ENCODE assay signal across 20 mouse cellular contexts in the genomic region with DNA sequence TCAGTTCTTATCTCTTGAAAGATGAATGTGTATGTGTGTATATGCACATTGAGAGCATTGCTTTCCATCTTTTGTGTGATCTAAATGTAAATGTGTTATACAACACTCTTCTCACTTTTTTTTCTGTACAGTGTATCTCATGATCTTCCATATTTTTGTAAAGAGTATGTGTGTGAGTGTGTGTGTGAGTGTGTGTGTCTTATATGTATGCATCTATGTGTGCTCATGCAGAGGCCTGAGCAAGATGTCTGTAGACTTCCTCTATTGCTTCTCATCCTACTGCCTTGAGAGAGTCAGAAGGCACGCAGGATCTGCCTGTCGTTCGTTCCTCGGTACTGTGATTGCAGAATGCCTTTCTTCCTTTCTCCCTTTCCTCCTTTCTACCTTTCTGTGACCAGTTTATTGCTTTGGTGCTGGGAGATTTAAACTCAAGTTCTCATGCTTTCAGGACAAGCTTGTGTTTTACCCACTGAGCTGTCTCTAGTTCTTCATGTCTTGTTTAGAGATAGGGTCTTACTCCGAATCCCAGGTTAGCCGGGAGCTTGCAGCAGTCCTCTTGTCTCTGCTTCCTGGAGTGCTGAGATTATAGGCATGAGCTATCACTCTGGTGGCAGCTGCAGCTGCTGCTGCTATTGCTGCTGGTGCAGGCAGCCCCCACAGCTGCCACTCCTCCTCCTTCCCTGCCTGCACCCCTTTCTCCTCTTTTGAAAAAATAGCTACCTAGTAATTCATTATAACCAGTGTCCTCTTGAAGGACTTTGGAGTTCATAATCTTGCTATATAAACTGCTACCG. TPM values are rescaled to one million over a fixed set of nuclear protein-coding genes. Genes with fewer than 3 reads are reported as not detected.
DNase-seq lines count a peak whose midpoint lies in the region; ATAC-seq and TF ChIP-seq lines count a peak whose summit lies in the region.
"Had no signal": no experiment of that assay in that cellular context is flagged by ENCODE, and none has a peak within 500 bp of the region (broad histone marks: within the 10 kb centered on the region; RNA-seq: fewer than 3 reads in every experiment).

No protein-coding gene starts in this region.

- no peak for TF ChIP-seq POLR2A in brain, embryonic 14.5 days (IDR thresholded peaks at IDR 0.05; ENCODE audit: borderline replicate concordance, extremely low read depth, insufficient read depth, insufficient read length, poor library complexity, severe bottlenecking)

- no peaks in the 10 kb centered on the region for H3K27me3 ChIP-seq in forebrain, embryonic 13.5 days
- no peaks in the 10 kb centered on the region for H3K27me3 ChIP-seq in forebrain, embryonic 11.5 days (ENCODE audit: control insufficient read depth, insufficient read depth, low read length)
- H3K27me3 ChIP-seq in midbrain, embryonic 11.5 days (ENCODE audit: control insufficient read depth, insufficient read depth, low read length) = no peaks in the 10 kb centered on the region
- no peaks in the 10 kb centered on the region for H3K27me3 ChIP-seq in midbrain, postnatal 0 days (ENCODE audit: insufficient read depth, low read length)
- H3K27me3 ChIP-seq: heart, embryonic 15.5 days; hindbrain, embryonic 15.5 days; limb, embryonic 15.5 days; lung, embryonic 15.5 days; megakaryocyte, embryonic 14.5 days had no signal

- WGBS in forebrain, embryonic 13.5 days = 65% methylated on average over 7 of the region's 7 CpGs
- WGBS in forebrain, embryonic 11.5 days = 75% methylated on average over 7 of the region's 7 CpGs
- 70% methylated on average over 7 of the region's 7 CpGs for WGBS in midbrain, embryonic 11.5 days
- WGBS in midbrain, postnatal 0 days = 54% methylated on average over 7 of the region's 7 CpGs

- peaks cover 7% of the 10 kb centered on the region for H3K4me1 ChIP-seq in forebrain, embryonic 13.5 days
- no peaks in the 10 kb centered on the region for H3K4me1 ChIP-seq in forebrain, embryonic 11.5 days (replicated peaks; ENCODE audit: control insufficient read depth, insufficient read depth, low read length)
- H3K4me1 ChIP-seq in midbrain, embryonic 11.5 days (ENCODE audit: control insufficient read depth, insufficient read depth, low read length) = no peaks in the 10 kb centered on the region; the same call in 1 of the 2 replicates
- H3K4me1 ChIP-seq in midbrain, postnatal 0 days (ENCODE audit: insufficient read depth, low read length) = no peaks in the 10 kb centered on the region
- H3K4me1 ChIP-seq: hindbrain, embryonic 15.5 days; limb, embryonic 15.5 days; lung, embryonic 15.5 days had no signal

- no peak overlapping the region for H3K9ac ChIP-seq in forebrain, embryonic 13.5 days
- H3K9ac ChIP-seq in forebrain, embryonic 11.5 days (ENCODE audit: low read length) = no peak overlapping the region
- H3K9ac ChIP-seq in midbrain, embryonic 11.5 days (ENCODE audit: low read length) = no peak overlapping the region
- H3K9ac ChIP-seq in midbrain, postnatal 0 days (replicated peaks; ENCODE audit: low read length, poor library complexity, severe bottlenecking) = no peak overlapping the region
- H3K9ac ChIP-seq: heart, embryonic 15.5 days; hindbrain, embryonic 15.5 days; limb, embryonic 15.5 days; lung, embryonic 15.5 days had no signal

- H3K9me3 ChIP-seq in forebrain, embryonic 13.5 days (replicated peaks) = no peaks in the 10 kb centered on the region
- no peaks in the 10 kb centered on the region for H3K9me3 ChIP-seq in forebrain, embryonic 11.5 days (ENCODE audit: control insufficient read depth, low read length)
- no peaks in the 10 kb centered on the region for H3K9me3 ChIP-seq in midbrain, embryonic 11.5 days (ENCODE audit: control insufficient read depth, low read length)
- no peaks in the 10 kb centered on the region for H3K9me3 ChIP-seq in midbrain, postnatal 0 days (ENCODE audit: low read length)
- H3K9me3 ChIP-seq: heart, embryonic 15.5 days; hindbrain, embryonic 15.5 days; limb, embryonic 15.5 days; lung, embryonic 15.5 days; megakaryocyte, embryonic 14.5 days had no signal

- TF ChIP-seq CTCF in midbrain, postnatal 0 days (IDR thresholded peaks at IDR 0.05) = no peak
- TF ChIP-seq CTCF in brain, embryonic 14.5 days (IDR thresholded peaks at IDR 0.05; ENCODE audit: borderline replicate concordance, extremely low read depth, insufficient read depth, insufficient read length) = no peak

- peak; percentile 59; the same call in 1 of the 2 replicates for ATAC-seq in forebrain, embryonic 13.5 days
- ATAC-seq in forebrain, embryonic 11.5 days (replicated peaks; ENCODE audit: low FRiP score) = no peak
- ATAC-seq in midbrain, embryonic 11.5 days (ENCODE audit: low FRiP score) = no peak
- no peak for ATAC-seq in midbrain, postnatal 0 days (ENCODE audit: low FRiP score)
- peak; percentile 54 for ATAC-seq in megakaryocyte progenitor cell, adult 5-6 weeks (replicated peaks; ENCODE audit: poor library complexity)

- DNase-seq in forebrain, embryonic 11.5 days (ENCODE audit: low spot score) = no peak
- DNase-seq in midbrain, embryonic 11.5 days (ENCODE audit: low spot score, missing footprints) = peak; percentile 79
- DNase-seq in midbrain, postnatal 0 days (ENCODE audit: low spot score) = no peak
- DNase-seq in brain, embryonic 14.5 days (ENCODE audit: low read depth) = peak; percentile 65
- no peak for DNase-seq in layer of hippocampus, adult 9-11 months
- no peak for DNase-seq in embryo, embryonic 10 days (ENCODE audit: low spot score)
- DNase-seq: cerebellum, adult 18-20 months; embryo, embryonic 11 days; gastrocnemius, postnatal 10 days; kidney, adult 2 months; kidney, postnatal 36 days had no signal

- no peak overlapping the region for H3K4me2 ChIP-seq in forebrain, embryonic 13.5 days
- no peak overlapping the region for H3K4me2 ChIP-seq in forebrain, embryonic 11.5 days (ENCODE audit: low read depth, low read length, severe bottlenecking)
- H3K4me2 ChIP-seq in midbrain, embryonic 11.5 days = no peak overlapping the region
- no peak overlapping the region for H3K4me2 ChIP-seq in midbrain, postnatal 0 days (ENCODE audit: low read depth, low read length, poor library complexity, severe bottlenecking)
- H3K4me2 ChIP-seq: heart, embryonic 15.5 days; hindbrain, embryonic 15.5 days; limb, embryonic 15.5 days; lung, embryonic 15.5 days had no signal

- H3K4me3 ChIP-seq in forebrain, embryonic 13.5 days = no peak overlapping the region
- no peak overlapping the region for H3K4me3 ChIP-seq in forebrain, embryonic 11.5 days (ENCODE audit: low read depth, low read length)
- no peak overlapping the region for H3K4me3 ChIP-seq in midbrain, embryonic 11.5 days (ENCODE audit: low read depth, low read length)
- no peak overlapping the region for H3K4me3 ChIP-seq in midbrain, postnatal 0 days (ENCODE audit: low read depth, low read length)
- H3K4me3 ChIP-seq: erythroblast, embryonic 14.5 days; heart, embryonic 15.5 days; hindbrain, embryonic 15.5 days; limb, embryonic 15.5 days; lung, embryonic 15.5 days; megakaryocyte, embryonic 14.5 days had no signal

- H3K36me3 ChIP-seq in forebrain, embryonic 13.5 days (ENCODE audit: poor library complexity, severe bottlenecking) = peaks cover 4% of the 10 kb centered on the region; the same call in 1 of the 2 replicates
- no peaks in the 10 kb centered on the region; the same call in 1 of the 2 replicates for H3K36me3 ChIP-seq in forebrain, embryonic 11.5 days (ENCODE audit: control insufficient read depth, insufficient read depth, low read length)
- H3K36me3 ChIP-seq in midbrain, embryonic 11.5 days (ENCODE audit: control insufficient read depth, insufficient read depth, low read length) = no peaks in the 10 kb centered on the region
- H3K36me3 ChIP-seq in midbrain, postnatal 0 days (ENCODE audit: insufficient read depth, low read length) = peaks cover 4% of the 10 kb centered on the region; the same call in 1 of the 2 replicates
- H3K36me3 ChIP-seq: heart, embryonic 15.5 days had no signal

- H3K27ac ChIP-seq in forebrain, embryonic 13.5 days = peak overlapping the region; percentile 46
- no peak overlapping the region for H3K27ac ChIP-seq in forebrain, embryonic 11.5 days (ENCODE audit: low read depth, low read length)
- H3K27ac ChIP-seq in midbrain, embryonic 11.5 days (ENCODE audit: low read depth, low read length) = no peak overlapping the region
- H3K27ac ChIP-seq in midbrain, postnatal 0 days (ENCODE audit: low read depth, low read length) = no peak overlapping the region
- H3K27ac ChIP-seq: heart, embryonic 15.5 days; hindbrain, embryonic 15.5 days; limb, embryonic 15.5 days; lung, embryonic 15.5 days had no signal

RNA-seq across cellular contexts. Expression of gene Chrm4, which starts 48.5 kb away (rescaled TPM):
- 0.83 and 0.88 TPM in 2 replicates for polyA plus RNA-seq in forebrain, embryonic 13.5 days (2015; fragmentation: Nextera tagmentation; extraction: Ambion mirVana)
- polyA plus RNA-seq in forebrain, embryonic 11.5 days (2014; fragmentation: Nextera tagmentation; extraction: Ambion mirVana) = 0.47 and 0.56 TPM in 2 replicates
- polyA plus RNA-seq in midbrain, embryonic 11.5 days (2014; fragmentation: Nextera tagmentation; extraction: Ambion mirVana) = 0.26 and 0.37 TPM in 2 replicates
- 1.8 and 4.0 TPM in 2 replicates for total RNA-seq in midbrain, postnatal 0 days (2014; rRNA removed)
- 0.25 and 0.34 TPM in 2 replicates for polyA plus RNA-seq in midbrain, postnatal 0 days (2015; fragmentation: Nextera tagmentation; extraction: Ambion mirVana)
- polyA plus RNA-seq in brain, embryonic 14.5 days (2012; rRNA removed) = 2.0 and 2.5 TPM in 2 replicates
- total RNA-seq in megakaryocyte progenitor cell, adult 5-6 weeks (2015) = 0.17 TPM in 2 replicates
- total RNA-seq in megakaryocyte progenitor cell, adult 5-6 weeks (2017) = 0.17 TPM in 1 of 2 replicates, not detected in the other
- total RNA-seq: neutrophil, adult 5-6 weeks had no signal
- polyA plus RNA-seq: heart, embryonic 15.5 days; lung, embryonic 15.5 days had no signal

RNA-seq across cellular contexts. Expression of gene Mdk, which starts 53.5 kb away (rescaled TPM):
- 609 and 621 TPM in 2 replicates for polyA plus RNA-seq in forebrain, embryonic 13.5 days (2015; fragmentation: Nextera tagmentation; extraction: Ambion mirVana)
- polyA plus RNA-seq in forebrain, embryonic 11.5 days (2014; fragmentation: Nextera tagmentation; extraction: Ambion mirVana) = 1,095 and 1,130 TPM in 2 replicates
- 926 and 968 TPM in 2 replicates for polyA plus RNA-seq in midbrain, embryonic 11.5 days (2014; fragmentation: Nextera tagmentation; extraction: Ambion mirVana)
- total RNA-seq in midbrain, postnatal 0 days (2014; rRNA removed) = 39.0 and 40.8 TPM in 2 replicates
- 71.0 and 71.4 TPM in 2 replicates for polyA plus RNA-seq in midbrain, postnatal 0 days (2015; fragmentation: Nextera tagmentation; extraction: Ambion mirVana)
- 198 and 297 TPM in 2 replicates for polyA plus RNA-seq in brain, embryonic 14.5 days (2012; rRNA removed)
- total RNA-seq in megakaryocyte progenitor cell, adult 5-6 weeks (2015) = 0.32 and 0.86 TPM in 2 replicates
- 0.12 and 0.30 TPM in 2 replicates for total RNA-seq in megakaryocyte progenitor cell, adult 5-6 weeks (2017)

Comparison
In these comparisons a context has a peak if more than half of its experiments do, and no peak if none do; other contexts are left out.
1. ATAC-seq: peak in forebrain, embryonic 13.5 days (single experiment) and megakaryocyte progenitor cell, adult 5-6 weeks (single experiment); none in forebrain, embryonic 11.5 days (single experiment), midbrain, embryonic 11.5 days (single experiment) and midbrain, postnatal 0 days (single experiment).
2. DNase-seq: peak in midbrain, embryonic 11.5 days (single experiment) and brain, embryonic 14.5 days (single experiment); none in forebrain, embryonic 11.5 days (single experiment), midbrain, postnatal 0 days (single experiment), layer of hippocampus, adult 9-11 months (single experiment) and embryo, embryonic 10 days (single experiment).